Mouse (Mus musculus) olfactory bulb, adult 2 months (tissue): ENCODE results near the gene Akt3.

Experiments
- CTCF ChIP-seq: fragments of 200-500 bp; IDR thresholded peaks from 2 replicates; pipeline ENCODE4 v1.5.1; 2012; ENCODE audit warnings: low read depth, mild to moderate bottlenecking, low read length, moderate library complexity; ENCODE audit not compliant: insufficient read depth
- POLR2A ChIP-seq: fragments of 200-500 bp; IDR thresholded peaks from 2 replicates; pipeline ENCODE4 v1.6.1; 2012; ENCODE audit warnings: mild to moderate bottlenecking, low read depth, low read length, moderate library complexity; ENCODE audit not compliant: insufficient read depth

- TF ChIP-seq POLR2A, result no peak
- no peak for TF ChIP-seq CTCF
Observed at GRCm38 (mm10) chr1:176999011-176999410, 259.0 kb downstream of the Akt3 start.
